Mouse (Mus musculus) cerebellum, adult 9-11 months (tissue): ENCODE results near the gene L3mbtl4.
A peak's percentile ranks its signal among the peaks of the same experiment; 100 is the strongest.

Experiments used
- DNase-seq: peaks from one replicate; pipeline ENCODE4 v3.0.0; 2022

Gene L3mbtl4

GRCm38 (mm10) chr17:68666528-68666927 lies 392.9 kb downstream of the L3mbtl4 start:
- DNase-seq, result no peak

GRCm38 (mm10) chr17:68672088-68672504 lies 398.5 kb downstream of the L3mbtl4 start:
- DNase-seq, result no peak

- DNase-seq, result no peak
These were observed 437.1 kb downstream of the L3mbtl4 start for GRCm38 (mm10) chr17:68710701-68711100.

GRCm38 (mm10) chr17:68711350-68711749 lies 437.8 kb downstream of the L3mbtl4 start:
- DNase-seq, result no peak

- no peak for DNase-seq
These were observed 474.7 kb downstream of the L3mbtl4 start for GRCm38 (mm10) chr17:68748296-68748695.

GRCm38 (mm10) chr17:68750513-68750912 lies 476.9 kb downstream of the L3mbtl4 start:
- no peak for DNase-seq

- peak; percentile 55 for DNase-seq
These were observed 479.5 kb downstream of the L3mbtl4 start for GRCm38 (mm10) chr17:68753112-68753511.

GRCm38 (mm10) chr17:68754789-68755188 lies 481.2 kb downstream of the L3mbtl4 start:
- DNase-seq, result no peak

- no peak for DNase-seq
These were observed 484.8 kb downstream of the L3mbtl4 start for GRCm38 (mm10) chr17:68758428-68758827.

GRCm38 (mm10) chr17:68758936-68759335 lies 485.3 kb downstream of the L3mbtl4 start:
- no peak for DNase-seq

- DNase-seq, result no peak
These were observed 486.4 kb downstream of the L3mbtl4 start for GRCm38 (mm10) chr17:68759978-68760377.

- peak; percentile 53 for DNase-seq
These were observed 490.8 kb downstream of the L3mbtl4 start for GRCm38 (mm10) chr17:68764329-68764880.

GRCm38 (mm10) chr17:68769561-68769960 lies 496.0 kb downstream of the L3mbtl4 start:
- DNase-seq, result peak; percentile 38

- DNase-seq, result peak; percentile 39
These were observed 497.6 kb downstream of the L3mbtl4 start for GRCm38 (mm10) chr17:68771046-68771750.

GRCm38 (mm10) chr17:68793741-68794140 lies 520.1 kb downstream of the L3mbtl4 start:
- DNase-seq, result no peak

GRCm38 (mm10) chr17:68826323-68826722 lies 552.7 kb downstream of the L3mbtl4 start, which contains the start of gene Tmem200c:
TSS of gene Tmem200c (plus strand) at chr17:68826623.
- DNase-seq, result no peak
